Mouse (Mus musculus) limb, embryonic 10.5 days (tissue): Measurements from ENCODE around the gene Col28a1. TPM values are rescaled to one million over a fixed set of nuclear protein-coding genes. Genes with fewer than 3 reads are reported as not detected.

Experiments used
- DNase-seq: peaks from one replicate; pipeline ENCODE4 v3.0.0-alpha.2; 2017; ENCODE audit warnings: low spot score
- H3K27ac ChIP-seq: fragments of 300-500 bp; sonication (generic); 2 replicates; pipeline ENCODE4 v1.5.1; 2016; ENCODE audit warnings: mild to moderate bottlenecking
- H3K27me3 ChIP-seq: fragments of 300-500 bp; sonication (generic); 2 replicates; pipeline ENCODE4 v1.6.1; 2016; ENCODE audit warnings: low read depth, mild to moderate bottlenecking; ENCODE audit not compliant: poor library complexity, severe bottlenecking
- H3K36me3 ChIP-seq: fragments of 300-500 bp; sonication (generic); 2 replicates; pipeline ENCODE4 v1.6.1; 2016; ENCODE audit warnings: mild to moderate bottlenecking, moderate library complexity
- H3K4me1 ChIP-seq: fragments of 300-500 bp; sonication (generic); 2 replicates; pipeline ENCODE4 v1.6.1; 2016
- H3K4me3 ChIP-seq: fragments of 300-500 bp; sonication (generic); 2 replicates; pipeline ENCODE4 v1.5.1; 2016; ENCODE audit warnings: mild to moderate bottlenecking, moderate library complexity
- H3K9me3 ChIP-seq: fragments of 300-500 bp; sonication (generic); replicated peaks from 2 replicates; pipeline ENCODE4 v1.6.1; 2016; ENCODE audit warnings: mild to moderate bottlenecking
- WGBS: fragments of 180-500 bp; shearing (Covaris S2); methylation state at CpG from one replicate; pipeline ENCODE4 v1.1.7; 2016; 5-methylcytosine and 5-hydroxymethylcytosine counted together
- polyA plus RNA-seq: library from polyadenylated mRNA; unstranded; fragments of >200 nt; fragmentation: Nextera tagmentation; extraction: Ambion mirVana; gene quantifications from 2 replicates; pipeline ENCODE4 v1.2.1, GENCODE M21; 2016

Col28a1 gene
- 0.08 and 0.15 TPM in 2 replicates for polyA plus RNA-seq

DNA sequence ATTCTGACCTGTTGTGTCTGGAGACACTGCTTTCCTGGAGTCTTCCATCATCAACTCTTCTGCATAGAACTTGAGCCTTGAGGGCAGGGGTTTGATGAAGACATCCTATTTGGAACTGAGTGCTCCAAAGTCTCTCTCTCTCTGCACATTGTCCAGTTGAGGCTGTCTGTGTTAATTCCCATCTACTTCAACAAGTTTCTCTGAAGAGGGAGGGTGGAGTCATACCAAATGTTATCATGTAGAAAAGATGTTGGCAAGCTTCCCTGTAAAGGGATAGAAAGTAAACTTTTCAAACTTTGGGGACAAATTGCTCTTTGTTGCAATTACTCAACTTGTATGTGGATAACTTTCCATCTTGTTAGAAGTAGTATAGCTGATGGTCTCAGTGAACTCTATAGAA is at the start of gene Col28a1:
TSS of gene Col28a1 (minus strand) at position 101 of the 400 bp plus-strand sequence.
- H3K4me3 ChIP-seq: no peak within 1 kb of the TSS
- H3K36me3 ChIP-seq: no peaks in the 10 kb centered on the region
- H3K27ac ChIP-seq: no peak within 1 kb of the TSS
- DNase-seq: no peak
- H3K4me1 ChIP-seq: no peaks in the 10 kb centered on the region
- no peaks in the 10 kb centered on the region; the same call in 1 of the 2 replicates for H3K9me3 ChIP-seq
- no peaks in the 10 kb centered on the region for H3K27me3 ChIP-seq

DNA sequence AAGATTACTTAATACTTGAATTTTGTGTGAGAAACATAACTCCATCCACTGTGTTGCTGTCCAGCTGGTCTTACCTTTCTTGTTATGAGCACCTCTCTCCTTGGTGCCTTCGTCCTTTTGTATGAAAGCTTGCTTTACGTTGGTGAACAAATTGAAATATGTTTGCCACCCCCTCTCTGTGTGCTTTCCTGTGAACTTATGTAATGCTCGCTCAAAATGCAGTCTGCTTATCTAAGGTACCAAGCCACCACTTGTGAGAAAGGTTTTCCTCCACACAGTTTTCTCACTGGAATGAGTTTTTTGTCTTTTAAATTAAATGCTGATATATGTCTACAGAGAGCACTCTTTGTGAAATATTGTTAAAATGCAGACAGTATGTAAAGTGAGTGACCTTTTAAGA is 36.2 kb upstream of the Col28a1 start:
- Histone ChIP-seq H3K4me3 (no peak overlapping the region), H3K27ac (no peak overlapping the region), H3K36me3 (peaks cover 58% of the 10 kb centered on the region), H3K27me3 (no peaks in the 10 kb centered on the region), H3K9me3 (no peaks in the 10 kb centered on the region), H3K4me1 (no peaks in the 10 kb centered on the region)
- 93% methylated on average over 3 of the region's 3 CpGs for WGBS
- no peak for DNase-seq

DNA sequence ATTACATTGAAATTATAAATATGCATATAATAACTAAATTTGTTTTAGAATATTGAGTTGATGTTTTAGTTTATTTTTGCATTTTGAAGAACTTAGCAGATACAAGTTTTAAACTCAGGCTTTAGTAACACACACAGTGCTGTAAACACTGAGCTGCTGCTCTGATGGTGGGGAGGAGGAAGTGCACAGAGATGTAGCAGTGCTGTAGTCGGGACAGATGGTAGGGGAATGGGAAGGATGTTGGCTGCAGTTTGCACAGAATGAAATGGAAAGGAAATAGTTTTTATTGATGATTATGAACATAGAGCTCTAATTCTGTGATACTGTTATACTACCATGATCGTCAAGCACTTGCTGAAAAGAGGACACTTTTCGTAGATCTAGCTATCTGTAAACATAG is 34.6 kb upstream of the Col28a1 start:
- Histone ChIP-seq H3K4me3 (no peak overlapping the region), H3K27ac (no peak overlapping the region), H3K4me1 (no peaks in the 10 kb centered on the region), H3K27me3 (no peaks in the 10 kb centered on the region), H3K36me3 (peaks cover 47% of the 10 kb centered on the region), H3K9me3 (no peaks in the 10 kb centered on the region)
- WGBS: 88% methylated on average over 3 of the region's 3 CpGs
- DNase-seq: no peak

DNA sequence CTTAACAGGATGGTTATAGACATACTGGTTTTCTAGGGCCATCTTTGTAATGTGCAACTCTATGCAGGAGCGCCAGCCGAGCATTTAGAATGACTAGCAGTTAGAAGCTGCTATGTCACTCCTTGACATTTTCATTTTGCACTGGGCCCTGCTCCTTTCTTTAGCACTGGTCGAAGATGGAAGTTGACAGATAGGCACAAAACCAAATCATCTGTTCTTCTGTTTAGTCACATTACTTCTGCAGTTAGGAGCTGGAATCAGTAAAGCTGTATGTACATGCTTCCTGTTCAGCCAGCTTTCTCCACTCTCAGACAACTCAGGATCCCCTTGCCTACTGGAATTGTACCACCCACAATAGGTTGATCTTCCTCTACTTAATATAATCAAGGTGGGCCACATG is 18.2 kb upstream of the Col28a1 start:
- Histone ChIP-seq H3K4me3 (peak overlapping the region; percentile 86; the same call in 1 of the 2 replicates), H3K4me1 (peaks cover 12% of the 10 kb centered on the region), H3K27ac (no peak overlapping the region), H3K27me3 (no peaks in the 10 kb centered on the region), H3K9me3 (no peaks in the 10 kb centered on the region), H3K36me3 (peaks cover 33% of the 10 kb centered on the region)
- 95% methylated on average over 3 of the region's 3 CpGs for WGBS
- DNase-seq: no peak

- H3K36me3 ChIP-seq: peaks cover 25% of the 10 kb centered on the region
- H3K4me3 ChIP-seq: peak overlapping the region; percentile 86
- DNase-seq: no peak
- WGBS: 13% methylated on average over 10 of the region's 10 CpGs
- peak overlapping the region; percentile 98 for H3K27ac ChIP-seq
- no peaks in the 10 kb centered on the region for H3K27me3 ChIP-seq
- H3K4me1 ChIP-seq: peaks cover 12% of the 10 kb centered on the region
- H3K9me3 ChIP-seq: no peaks in the 10 kb centered on the region
Observed at GRCm38 (mm10) chr6:8209866-8210186, 17.4 kb upstream of the Col28a1 start.

GRCm38 (mm10) chr6:8209047-8209865 is 16.8 kb upstream of the Col28a1 start, which contains the start of gene Mios:
Gene Mios (plus strand): TSS chr6:8209222.
- peaks cover 12% of the 10 kb centered on the region for H3K4me1 ChIP-seq
- peak within 1 kb of the TSS; percentile 86 for H3K4me3 ChIP-seq
- no peaks in the 10 kb centered on the region for H3K9me3 ChIP-seq
- H3K27ac ChIP-seq: peak within 1 kb of the TSS; percentile 98
- under 1% methylated on average over 90 of the region's 90 CpGs for WGBS
- H3K27me3 ChIP-seq: no peaks in the 10 kb centered on the region
- peak; percentile 94 for DNase-seq
- H3K36me3 ChIP-seq: peaks cover 20% of the 10 kb centered on the region

GRCm38 (mm10) chr6:8189917-8190316 is 2.5 kb downstream of the Col28a1 start:
- 63% methylated on average over 3 of the region's 3 CpGs for WGBS
- no peak overlapping the region for H3K27ac ChIP-seq

GRCm38 (mm10) chr6:8188599-8189233 is 3.7 kb downstream of the Col28a1 start:
- H3K27ac ChIP-seq: no peak overlapping the region
- H3K9me3 ChIP-seq: no peaks in the 10 kb centered on the region
- no peaks in the 10 kb centered on the region for H3K4me1 ChIP-seq
- H3K36me3 ChIP-seq: no peaks in the 10 kb centered on the region
- H3K4me3 ChIP-seq: no peak overlapping the region
- no peak for DNase-seq
- H3K27me3 ChIP-seq: no peaks in the 10 kb centered on the region
- WGBS: 92% methylated on average over 3 of the region's 3 CpGs

More at GRCm38 (mm10) chr6:8189917-8190316, 2.5 kb downstream of the Col28a1 start:
- Histone ChIP-seq H3K4me3 (no peak overlapping the region), H3K9me3 (no peaks in the 10 kb centered on the region), H3K36me3 (no peaks in the 10 kb centered on the region), H3K4me1 (no peaks in the 10 kb centered on the region), H3K27me3 (no peaks in the 10 kb centered on the region)
- DNase-seq: no peak

GRCm38 (mm10) chr6:8178397-8178941 is 13.9 kb downstream of the Col28a1 start:
- H3K9me3 ChIP-seq: no peaks in the 10 kb centered on the region
- no peaks in the 10 kb centered on the region for H3K36me3 ChIP-seq
- no peaks in the 10 kb centered on the region for H3K27me3 ChIP-seq
- H3K4me1 ChIP-seq: peaks cover 5% of the 10 kb centered on the region
- 75% methylated on average over 10 of the region's 10 CpGs for WGBS
- no peak overlapping the region for H3K4me3 ChIP-seq
- H3K27ac ChIP-seq: no peak overlapping the region
- DNase-seq: no peak

DNA sequence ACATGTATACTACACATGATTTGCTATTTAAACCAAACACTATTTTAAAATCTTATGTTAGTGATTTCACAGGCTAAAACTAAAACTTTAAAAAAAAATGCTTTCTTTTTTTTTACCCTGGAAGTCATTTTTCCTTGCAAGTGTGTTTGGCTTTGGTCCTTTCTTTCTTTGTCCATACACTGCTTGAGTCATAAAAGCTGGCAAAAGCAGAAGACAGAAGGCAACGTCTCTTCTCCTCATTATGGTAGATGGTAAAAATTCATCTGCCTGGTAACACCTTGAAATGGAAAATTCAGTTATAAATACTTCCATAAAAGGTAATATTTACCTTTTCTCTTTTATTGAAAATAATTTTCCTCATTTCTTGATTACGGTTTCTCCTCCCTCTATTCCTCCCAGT is 16.3 kb downstream of the Col28a1 start:
- DNase-seq: no peak
- no peaks in the 10 kb centered on the region for H3K27me3 ChIP-seq
- no peaks in the 10 kb centered on the region for H3K36me3 ChIP-seq
- no peak overlapping the region for H3K4me3 ChIP-seq
- H3K27ac ChIP-seq: no peak overlapping the region
- no peaks in the 10 kb centered on the region for H3K9me3 ChIP-seq
- WGBS: 91% methylated on average over 2 of the region's 2 CpGs
- peaks cover 5% of the 10 kb centered on the region for H3K4me1 ChIP-seq

DNA sequence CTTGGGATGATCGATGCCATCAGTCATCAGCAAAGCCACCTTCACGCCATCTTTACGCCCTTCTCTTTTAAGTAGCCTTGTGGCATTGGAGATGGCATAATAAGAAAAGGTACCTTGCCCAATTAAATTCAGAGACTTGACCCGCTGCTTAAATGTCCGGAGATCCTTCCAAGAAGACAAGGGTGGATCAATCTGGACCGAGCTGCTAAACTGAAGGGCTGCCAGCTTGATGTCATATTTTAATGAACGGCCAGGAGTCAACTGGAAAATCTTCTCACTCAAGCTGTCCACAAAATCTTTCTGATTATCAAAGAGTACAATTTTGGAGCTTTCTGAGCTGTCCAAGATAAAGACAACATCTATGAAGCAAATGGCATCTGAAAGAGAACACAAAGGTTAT is 17.1 kb downstream of the Col28a1 start:
- Histone ChIP-seq H3K27me3 (no peaks in the 10 kb centered on the region), H3K4me3 (no peak overlapping the region), H3K9me3 (no peaks in the 10 kb centered on the region), H3K27ac (no peak overlapping the region), H3K36me3 (no peaks in the 10 kb centered on the region), H3K4me1 (peaks cover 5% of the 10 kb centered on the region)
- WGBS: 95% methylated on average over 7 of the region's 7 CpGs
- no peak for DNase-seq

DNA sequence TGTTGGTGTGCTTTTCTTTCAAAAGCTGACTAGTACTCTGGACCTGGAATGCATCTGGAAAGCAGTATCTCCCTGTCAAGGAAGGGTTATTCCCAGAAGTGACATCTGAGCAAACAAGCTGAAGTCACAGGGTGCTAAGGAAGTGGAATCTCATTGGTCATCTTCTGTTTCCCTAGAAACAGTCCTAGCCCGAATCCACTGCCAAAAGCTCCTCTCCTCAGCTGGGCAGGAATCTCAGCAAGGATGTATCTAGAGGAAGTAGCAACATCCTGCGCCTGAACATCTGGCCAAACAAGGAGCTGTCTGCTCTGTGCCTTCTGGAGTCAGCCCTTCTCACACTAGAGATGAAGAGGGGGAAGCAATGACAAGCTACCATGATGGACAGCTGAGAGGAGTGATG is 18.4 kb downstream of the Col28a1 start:
- no peaks in the 10 kb centered on the region for H3K36me3 ChIP-seq
- H3K27me3 ChIP-seq: no peaks in the 10 kb centered on the region
- no peak for DNase-seq
- no peaks in the 10 kb centered on the region for H3K9me3 ChIP-seq
- H3K4me3 ChIP-seq: no peak overlapping the region
- H3K27ac ChIP-seq: no peak overlapping the region
- H3K4me1 ChIP-seq: peaks cover 11% of the 10 kb centered on the region
- 54% methylated on average over 2 of the region's 2 CpGs for WGBS

DNA sequence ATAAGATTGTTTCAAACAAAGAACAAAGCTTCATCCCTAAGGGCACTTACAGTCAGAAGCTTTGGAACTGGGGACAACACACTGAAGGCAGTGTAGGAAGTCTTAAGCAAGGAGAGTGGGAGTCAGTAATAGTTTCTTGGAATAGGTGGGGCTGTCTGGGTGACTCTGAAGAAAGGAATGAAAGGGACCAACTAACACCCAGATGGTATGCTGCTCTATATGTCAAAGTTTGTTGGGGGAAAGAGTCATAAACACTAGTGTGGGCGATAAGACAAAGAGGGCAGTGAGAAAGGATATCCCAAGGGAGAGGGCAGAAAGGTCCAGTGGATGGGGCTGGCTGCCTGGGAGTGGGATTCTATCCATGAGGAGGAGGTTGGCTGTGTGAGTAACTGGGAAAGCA is 20.3 kb downstream of the Col28a1 start:
- H3K4me1 ChIP-seq: peaks cover 11% of the 10 kb centered on the region
- WGBS: 60% methylated on average over 1 of the region's 1 CpGs
- H3K27me3 ChIP-seq: no peaks in the 10 kb centered on the region
- DNase-seq: no peak
- H3K27ac ChIP-seq: no peak overlapping the region
- H3K9me3 ChIP-seq: no peaks in the 10 kb centered on the region
- no peaks in the 10 kb centered on the region for H3K36me3 ChIP-seq
- no peak overlapping the region for H3K4me3 ChIP-seq
